Mouse (Mus musculus) hindbrain, postnatal 0 days (tissue): Measurements from ENCODE around the gene Echdc1. TPM values are rescaled to one million over a fixed set of nuclear protein-coding genes. Genes with fewer than 3 reads are reported as not detected.

Experiments
- ATAC-seq: fragments of 200-750 bp; cut with Nextera tagmentation; 2 replicates; pipeline ENCODE4 v1.8.0; 2017; ENCODE audit warnings: mild to moderate bottlenecking, moderate TSS enrichment, moderate library complexity
- DNase-seq: peaks from one replicate; pipeline ENCODE4 v3.0.0-alpha.2; 2015; ENCODE audit warnings: low spot score
- H3K27ac ChIP-seq: fragments of 300-500 bp; sonication (generic); 2 replicates; pipeline ENCODE4 v1.5.1; 2014; ENCODE audit warnings: mild to moderate bottlenecking
- H3K27me3 ChIP-seq: fragments of 300-500 bp; sonication (generic); 2 replicates; pipeline ENCODE4 v1.6.1; 2014; ENCODE audit warnings: low read length, mixed read lengths; ENCODE audit not compliant: insufficient read depth
- H3K36me3 ChIP-seq: fragments of 300-500 bp; sonication (generic); 2 replicates; pipeline ENCODE4 v1.6.1; 2014; ENCODE audit warnings: low read length, mixed read lengths; ENCODE audit not compliant: insufficient read depth
- H3K4me1 ChIP-seq: fragments of 300-500 bp; sonication (generic); 2 replicates; pipeline ENCODE4 v1.6.1; 2014; ENCODE audit warnings: antibody characterized with exemption, low read length, mixed read lengths; ENCODE audit not compliant: insufficient read depth
- H3K4me2 ChIP-seq: fragments of 300-500 bp; sonication (generic); 2 replicates; pipeline ENCODE4 v1.6.1; 2014; ENCODE audit warnings: low read depth, mild to moderate bottlenecking, low read length, moderate library complexity, mixed read lengths
- H3K4me3 ChIP-seq: fragments of 300-500 bp; sonication (generic); 2 replicates; pipeline ENCODE4 v1.5.1; 2014; ENCODE audit warnings: low read length
- H3K9ac ChIP-seq: fragments of 300-500 bp; sonication (generic); replicated peaks from 2 replicates; pipeline ENCODE4 v1.6.1; 2014; ENCODE audit warnings: mild to moderate bottlenecking, low read length, moderate library complexity, mixed read lengths
- H3K9me3 ChIP-seq: fragments of 300-500 bp; sonication (generic); 2 replicates; pipeline ENCODE4 v1.6.1; 2016; ENCODE audit warnings: low read length, mixed read lengths
- CTCF ChIP-seq: IDR thresholded peaks from 2 replicates; pipeline ENCODE4 v1.5.1; 2016; ENCODE audit warnings: antibody characterized with exemption, control low read depth, low read depth
- WGBS: fragments of 180-500 bp; shearing (Covaris S2); extraction: QIAGEN DNeasy Blood & Tissue Kit; methylation state at CpG from one replicate; pipeline ENCODE4 v1.1.7; 2014; 5-methylcytosine and 5-hydroxymethylcytosine counted together
- polyA plus RNA-seq: library from polyadenylated mRNA; unstranded; fragments of >200 nt; fragmentation: Nextera tagmentation; extraction: Ambion mirVana; gene quantifications from 2 replicates; pipeline ENCODE4 v1.2.1, GENCODE M21; 2015
- total RNA-seq: library from RNA; depleted of rRNA; stranded (reverse); fragments of >200 nt; gene quantifications from 2 replicates; pipeline ENCODE4 v1.2.3, GENCODE M21; 2014

Echdc1 gene
- total and polyA plus RNA-seq, 2 experiments from 2014 or later, result 15.1 to 33.7 TPM

- WGBS, result 70% methylated on average over 4 of the region's 4 CpGs
- no peak for DNase-seq
Observed at GRCm38 (mm10) chr10:29333836-29334235, 20.9 kb downstream of the Echdc1 start.

GRCm38 (mm10) chr10:29338355-29339056 lies 25.5 kb downstream of the Echdc1 start:
- no peaks in the 10 kb centered on the region for H3K4me1 ChIP-seq
- peak; percentile 70; the same call in 1 of the 2 replicates for ATAC-seq

More at GRCm38 (mm10) chr10:29333836-29334235, 20.9 kb downstream of the Echdc1 start:
- H3K4me2 ChIP-seq, result no peak overlapping the region
- H3K4me3 ChIP-seq, result no peak overlapping the region
- H3K9ac ChIP-seq, result no peak overlapping the region
- TF ChIP-seq CTCF, result no peak
- H3K27me3 ChIP-seq, result no peaks in the 10 kb centered on the region
- H3K36me3 ChIP-seq, result no peaks in the 10 kb centered on the region
- no peak for ATAC-seq
- H3K27ac ChIP-seq, result no peak overlapping the region
- H3K9me3 ChIP-seq, result no peaks in the 10 kb centered on the region
- no peaks in the 10 kb centered on the region for H3K4me1 ChIP-seq

DNA sequence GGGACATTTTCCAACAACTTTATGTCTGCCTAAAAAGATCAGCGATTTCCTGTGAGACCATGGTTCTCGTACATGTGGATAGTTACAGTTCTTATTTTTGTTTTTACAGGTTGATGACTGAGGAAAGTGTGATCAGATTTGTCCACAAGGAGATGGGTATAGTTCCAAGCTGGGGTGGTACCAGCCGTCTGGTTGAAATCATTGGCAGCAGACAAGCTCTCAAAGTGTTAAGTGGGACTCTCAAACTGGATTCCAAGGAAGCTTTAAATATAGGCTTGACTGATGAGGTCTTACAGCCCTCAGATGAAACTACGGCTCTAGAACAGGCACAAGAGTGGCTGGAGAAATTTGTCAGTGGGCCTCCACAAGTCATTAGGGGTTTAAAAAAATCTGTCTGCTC lies 31.3 kb downstream of the Echdc1 start:
- H3K4me2 ChIP-seq, result no peak overlapping the region
- H3K4me3 ChIP-seq, result no peak overlapping the region
- H3K27me3 ChIP-seq, result no peaks in the 10 kb centered on the region
- H3K27ac ChIP-seq, result no peak overlapping the region
- H3K9ac ChIP-seq, result no peak overlapping the region
- DNase-seq, result no peak
- TF ChIP-seq CTCF, result no peak
- no peak for ATAC-seq
- WGBS, result 91% methylated on average over 4 of the region's 4 CpGs
- H3K9me3 ChIP-seq, result no peaks in the 10 kb centered on the region
- no peaks in the 10 kb centered on the region; the same call in 1 of the 2 replicates for H3K36me3 ChIP-seq
- H3K4me1 ChIP-seq, result no peaks in the 10 kb centered on the region

More at GRCm38 (mm10) chr10:29338355-29339056, 25.5 kb downstream of the Echdc1 start:
- H3K27me3 ChIP-seq, result no peaks in the 10 kb centered on the region
- no peaks in the 10 kb centered on the region for H3K9me3 ChIP-seq
- H3K36me3 ChIP-seq, result no peaks in the 10 kb centered on the region
- no peak overlapping the region for H3K4me3 ChIP-seq
- DNase-seq, result peak; percentile 83
- no peak overlapping the region for H3K4me2 ChIP-seq
- H3K27ac ChIP-seq, result no peak overlapping the region
- no peak overlapping the region for H3K9ac ChIP-seq
- WGBS, result 49% methylated on average over 4 of the region's 4 CpGs
- TF ChIP-seq CTCF, result peak; percentile 77

DNA sequence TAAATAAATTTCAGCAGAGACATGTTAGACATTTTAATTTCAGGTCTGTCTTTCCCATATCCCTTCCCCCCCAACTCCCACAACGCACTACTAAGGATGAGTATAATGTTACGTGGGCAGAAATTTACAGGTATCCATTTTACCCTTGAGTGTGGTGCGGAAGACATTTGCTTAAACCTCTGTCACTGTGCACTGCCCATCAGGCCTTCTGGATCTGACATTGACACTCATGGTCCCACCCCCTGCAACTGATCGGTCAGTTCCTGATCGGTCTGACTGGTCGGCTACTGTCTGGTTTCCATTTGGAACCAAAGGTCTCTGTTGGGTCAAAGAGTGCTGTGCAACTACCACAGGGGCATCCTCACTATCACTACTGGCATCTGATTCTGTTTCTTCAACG lies 33.7 kb downstream of the Echdc1 start:
- ATAC-seq, result 0 out of 2 replicates have a peak, but pooled peaks have one; percentile 15
- no peak overlapping the region for H3K4me3 ChIP-seq
- no peak for TF ChIP-seq CTCF
- no peak for DNase-seq
- no peak overlapping the region for H3K9ac ChIP-seq
- H3K4me1 ChIP-seq, result no peaks in the 10 kb centered on the region
- H3K27me3 ChIP-seq, result no peaks in the 10 kb centered on the region
- WGBS, result 92% methylated on average over 7 of the region's 7 CpGs
- H3K36me3 ChIP-seq, result no peaks in the 10 kb centered on the region; the same call in 1 of the 2 replicates
- no peak overlapping the region for H3K27ac ChIP-seq
- H3K4me2 ChIP-seq, result no peak overlapping the region
- H3K9me3 ChIP-seq, result no peaks in the 10 kb centered on the region

GRCm38 (mm10) chr10:29351420-29351819 lies 38.5 kb downstream of the Echdc1 start:
- H3K27ac ChIP-seq, result no peak overlapping the region
- no peaks in the 10 kb centered on the region for H3K9me3 ChIP-seq
- no peak overlapping the region for H3K9ac ChIP-seq
- no peaks in the 10 kb centered on the region for H3K27me3 ChIP-seq
- 92% methylated on average over 2 of the region's 2 CpGs for WGBS
- DNase-seq (no peak), ATAC-seq (no peak)
- no peaks in the 10 kb centered on the region for H3K36me3 ChIP-seq
- no peaks in the 10 kb centered on the region for H3K4me1 ChIP-seq
- no peak overlapping the region for H3K4me2 ChIP-seq
- no peak overlapping the region for H3K4me3 ChIP-seq
- TF ChIP-seq CTCF, result no peak

GRCm38 (mm10) chr10:29352575-29352974 lies 39.6 kb downstream of the Echdc1 start:
- Histone ChIP-seq H3K4me2 (no peak overlapping the region), H3K36me3 (no peaks in the 10 kb centered on the region), H3K9me3 (no peaks in the 10 kb centered on the region), H3K4me3 (no peak overlapping the region), H3K27me3 (no peaks in the 10 kb centered on the region), H3K9ac (no peak overlapping the region), H3K4me1 (peaks cover 4% of the 10 kb centered on the region; the same call in 1 of the 2 replicates), H3K27ac (no peak overlapping the region)
- DNase-seq (no peak), ATAC-seq (no peak)
- no peak for TF ChIP-seq CTCF
- 77% methylated on average over 3 of the region's 3 CpGs for WGBS

- peak; percentile 52 for DNase-seq
- WGBS, result 35% methylated on average over 7 of the region's 7 CpGs
- 0 out of 2 replicates have a peak, but pooled peaks have one; percentile 55 for ATAC-seq
Observed at GRCm38 (mm10) chr10:29354183-29354582, 41.2 kb downstream of the Echdc1 start.

More at GRCm38 (mm10) chr10:29354183-29354582, 41.2 kb downstream of the Echdc1 start:
- TF ChIP-seq CTCF, result no peak
- H3K4me1 ChIP-seq, result peaks cover 6% of the 10 kb centered on the region; the same call in 1 of the 2 replicates
- H3K9ac ChIP-seq, result no peak overlapping the region
- no peak overlapping the region for H3K27ac ChIP-seq
- H3K9me3 ChIP-seq, result no peaks in the 10 kb centered on the region
- H3K27me3 ChIP-seq, result no peaks in the 10 kb centered on the region
- no peak overlapping the region for H3K4me2 ChIP-seq
- H3K4me3 ChIP-seq, result no peak overlapping the region
- no peaks in the 10 kb centered on the region for H3K36me3 ChIP-seq
